Mouse (Mus musculus): ENCODE results near the gene Hspb8. TPM values are rescaled to one million over a fixed set of nuclear protein-coding genes. Genes with fewer than 3 reads are reported as not detected.

Gene Hspb8
- polyA plus RNA-seq, 1 experiment from 2014 or later, result 3.5 TPM

DNA sequence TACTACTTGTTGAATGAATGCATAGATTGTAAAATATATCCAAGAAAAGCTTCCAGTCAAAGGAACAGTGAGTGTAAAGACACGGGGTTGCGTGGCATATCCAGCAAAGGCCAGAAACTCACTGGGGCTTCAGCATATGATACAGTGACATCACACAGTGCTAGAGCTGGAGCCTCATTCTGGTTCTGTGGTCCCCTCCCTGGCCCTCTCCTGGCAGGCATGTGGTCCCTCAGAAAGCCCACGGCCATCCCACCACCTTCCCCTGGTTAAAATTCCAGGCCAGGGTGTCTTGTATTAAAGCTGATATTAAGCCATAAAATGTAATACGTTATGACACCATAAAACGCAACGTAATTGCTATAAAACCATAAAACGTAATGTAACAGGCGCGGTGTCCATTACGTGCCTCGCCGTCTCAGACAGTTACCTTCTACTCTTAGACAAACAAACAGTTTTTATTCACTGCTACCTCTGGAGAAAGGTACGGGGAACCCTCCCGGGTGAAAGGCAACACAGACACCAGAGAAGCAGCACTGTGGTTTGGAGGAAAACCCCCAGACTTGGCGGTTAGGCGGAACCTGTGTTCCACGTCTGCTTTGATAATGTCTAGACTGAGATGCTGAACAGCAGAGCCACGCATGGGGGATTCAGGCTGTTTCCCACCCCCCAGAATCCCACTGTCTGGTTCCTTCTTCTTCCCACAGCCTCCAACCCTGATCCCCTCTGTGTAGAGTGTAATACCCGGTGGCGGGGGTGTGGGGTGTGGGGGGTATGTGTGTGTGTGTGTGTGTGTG, 55.6 kb downstream of the Hspb8 start:
- DNase-seq (ENCODE audit: low spot score), result no peak
- no peaks in the 10 kb centered on the region for H3K4me1 ChIP-seq (replicated peaks; ENCODE audit: control insufficient read depth, insufficient read depth, low read length)
- H3K27me3 ChIP-seq (replicated peaks; ENCODE audit: control insufficient read depth, insufficient read depth, low read length), result no peaks in the 10 kb centered on the region
- 86% methylated on average over 20 of the region's 20 CpGs for WGBS
- H3K9me3 ChIP-seq (ENCODE audit: control insufficient read depth, low read length), result no peaks in the 10 kb centered on the region
- no peak overlapping the region for H3K27ac ChIP-seq (ENCODE audit: low read depth, low read length)
- no peaks in the 10 kb centered on the region for H3K36me3 ChIP-seq (ENCODE audit: control insufficient read depth, insufficient read depth, low read length)
- no peak for ATAC-seq (replicated peaks; ENCODE audit: low FRiP score)
- no peak overlapping the region for H3K9ac ChIP-seq (ENCODE audit: low read depth, low read length)
- no peak overlapping the region for H3K4me2 ChIP-seq
- H3K4me3 ChIP-seq (ENCODE audit: low read depth, low read length), result no peak overlapping the region

GRCm38 (mm10) chr5:116361342-116361741, 61.3 kb downstream of the Hspb8 start:
- Histone ChIP-seq H3K27ac (ENCODE audit: low read depth, low read length) (no peak overlapping the region), H3K4me3 (ENCODE audit: low read depth, low read length) (no peak overlapping the region), H3K9ac (ENCODE audit: low read depth, low read length) (no peak overlapping the region), H3K27me3 (replicated peaks; ENCODE audit: control insufficient read depth, insufficient read depth, low read length) (no peaks in the 10 kb centered on the region), H3K36me3 (ENCODE audit: control insufficient read depth, insufficient read depth, low read length) (no peaks in the 10 kb centered on the region), H3K4me1 (replicated peaks; ENCODE audit: control insufficient read depth, insufficient read depth, low read length) (no peaks in the 10 kb centered on the region), H3K4me2 (no peak overlapping the region), H3K9me3 (ENCODE audit: control insufficient read depth, low read length) (0 out of 2 replicates have a peak, but pooled peaks cover 2% of the 10 kb centered on the region)
- WGBS, result 65% methylated on average over 6 of the region's 6 CpGs
- DNase-seq (ENCODE audit: low spot score) (no peak), ATAC-seq (replicated peaks; ENCODE audit: low FRiP score) (no peak)

GRCm38 (mm10) chr5:116360751-116361150, 61.9 kb downstream of the Hspb8 start:
- no peaks in the 10 kb centered on the region for H3K4me1 ChIP-seq (replicated peaks; ENCODE audit: control insufficient read depth, insufficient read depth, low read length)
- no peak overlapping the region for H3K27ac ChIP-seq (ENCODE audit: low read depth, low read length)
- no peak for DNase-seq (ENCODE audit: low spot score)
- H3K9me3 ChIP-seq (ENCODE audit: control insufficient read depth, low read length), result 0 out of 2 replicates have a peak, but pooled peaks cover 2% of the 10 kb centered on the region
- no peak for ATAC-seq (replicated peaks; ENCODE audit: low FRiP score)
- no peak overlapping the region for H3K9ac ChIP-seq (ENCODE audit: low read depth, low read length)
- WGBS, result 58% methylated on average over 4 of the region's 4 CpGs
- no peak overlapping the region for H3K4me2 ChIP-seq
- H3K27me3 ChIP-seq (replicated peaks; ENCODE audit: control insufficient read depth, insufficient read depth, low read length), result no peaks in the 10 kb centered on the region
- no peaks in the 10 kb centered on the region for H3K36me3 ChIP-seq (ENCODE audit: control insufficient read depth, insufficient read depth, low read length)
- H3K4me3 ChIP-seq (ENCODE audit: low read depth, low read length), result no peak overlapping the region

Other genes with a start within 250 kb of the Hspb8 start
- 0.25 and 0.31 TPM in 2 replicates for gene Ccdc60, start 133.9 kb downstream of the Hspb8 start, polyA plus RNA-seq (2014; fragmentation: Nextera tagmentation; extraction: Ambion mirVana)
- gene Srrm4, start 169.0 kb upstream of the Hspb8 start, polyA plus RNA-seq (2014; fragmentation: Nextera tagmentation; extraction: Ambion mirVana), result 0.11 and 0.19 TPM in 2 replicates

Measured in liver, embryonic 11.5 days (tissue).